Mouse (Mus musculus): ENCODE data around the gene Yaf2.
"Not testable (repeated sequence)": the region's sequence is repeated elsewhere in the genome, so short reads cannot be mapped to it uniquely, and the experiment has no call there.

Yaf2 gene

DNA sequence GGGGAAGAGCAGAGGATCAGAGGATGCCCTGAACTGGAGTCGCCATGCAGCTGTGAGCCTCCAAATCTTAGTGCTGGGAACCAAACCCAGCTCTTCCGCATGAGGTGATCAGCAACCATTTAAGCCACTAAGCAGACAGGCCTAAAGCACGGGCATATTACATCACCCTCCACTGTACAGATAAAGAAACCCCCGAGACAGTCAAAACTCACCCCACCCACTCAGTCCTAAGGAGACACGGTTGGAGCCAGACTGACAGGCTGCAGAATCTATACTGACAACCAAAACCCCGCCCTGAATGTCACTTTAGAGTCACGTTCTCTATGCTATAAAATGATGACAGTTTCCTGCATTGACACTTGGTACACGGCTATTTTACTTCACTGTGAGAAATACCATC lies 83.6 kb downstream of the Yaf2 start:
- DNase-seq (ENCODE audit: low read depth in 2 of 2, low spot score in 2 of 2): no peak

DNA sequence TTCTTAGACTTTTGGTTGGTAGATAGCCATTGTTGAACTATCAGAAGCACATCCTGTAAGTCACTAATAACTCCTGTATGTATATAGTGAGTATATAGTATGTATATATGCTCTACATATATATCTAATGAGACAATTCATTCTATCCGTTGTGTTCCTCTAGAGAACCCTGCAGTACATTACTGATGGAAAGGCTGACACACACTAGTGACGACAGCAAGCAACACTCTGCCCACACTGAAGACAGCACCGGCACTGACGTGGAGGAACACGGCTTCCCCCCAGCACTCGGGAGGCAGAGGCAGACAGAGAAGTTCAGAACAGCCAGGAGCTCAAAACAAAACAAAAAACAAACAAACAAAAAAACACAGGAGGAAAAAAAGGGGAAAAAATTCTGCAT lies 84.3 kb downstream of the Yaf2 start:
- DNase-seq (ENCODE audit: low read depth in 2 of 2, low spot score in 2 of 2): no peak

DNA sequence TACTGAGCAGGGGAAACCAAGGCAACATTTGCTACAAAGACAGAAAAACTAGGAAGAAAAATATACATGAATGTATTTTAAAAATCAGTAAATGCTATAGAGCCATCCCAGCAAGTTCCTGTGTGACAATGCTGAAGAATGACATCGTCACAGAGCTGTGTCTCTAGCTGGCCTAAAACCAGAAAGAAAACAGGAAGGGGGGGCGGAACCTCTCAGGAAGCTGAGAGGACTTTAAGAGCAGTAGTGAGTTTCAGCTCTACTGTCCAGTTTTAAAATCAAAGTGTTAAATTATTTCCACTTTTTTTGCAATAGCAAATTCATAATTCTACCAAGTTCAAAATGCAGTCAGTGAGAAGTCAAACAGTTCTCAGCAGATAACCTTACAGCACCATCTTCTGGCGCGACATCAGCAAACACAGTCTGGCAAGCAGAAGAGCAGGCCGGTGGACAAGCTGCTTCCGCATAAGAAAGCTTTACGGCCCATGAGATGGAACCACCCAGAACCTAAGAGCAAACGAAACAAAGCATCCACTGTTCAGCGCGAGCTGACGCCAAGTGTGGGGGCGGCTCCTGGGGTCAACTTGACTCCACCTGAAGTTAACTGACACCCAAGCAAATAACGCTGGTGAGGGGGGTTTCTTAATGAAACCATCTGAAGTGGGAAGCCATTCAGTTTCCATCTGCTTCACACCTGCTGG lies 85.0 kb downstream of the Yaf2 start:
- DNase-seq (ENCODE audit: low read depth in 2 of 2, low spot score in 2 of 2): peak in 1 of 2 experiments; percentile 7

DNA sequence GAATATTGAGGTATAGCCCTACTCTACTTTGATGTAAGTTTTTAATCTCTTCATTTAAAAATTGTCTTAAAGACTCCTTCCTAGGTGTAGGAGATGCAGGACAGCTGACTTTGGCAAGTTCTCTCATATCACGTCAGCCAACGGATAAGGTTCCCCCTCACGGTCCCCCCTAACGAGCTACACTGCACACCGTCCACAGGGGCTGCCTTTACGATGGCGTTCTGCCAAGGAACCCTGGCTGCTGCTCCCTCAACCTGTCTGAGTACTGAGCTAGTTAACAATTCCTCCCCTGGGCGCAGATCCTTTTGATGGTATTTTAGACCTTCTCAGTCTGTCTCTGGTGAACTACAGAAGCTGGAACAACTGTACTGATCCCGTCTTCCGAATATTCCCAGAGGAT lies 93.5 kb downstream of the Yaf2 start:
- no peak for DNase-seq (ENCODE audit: low read depth in 2 of 2, low spot score in 2 of 2)

DNA sequence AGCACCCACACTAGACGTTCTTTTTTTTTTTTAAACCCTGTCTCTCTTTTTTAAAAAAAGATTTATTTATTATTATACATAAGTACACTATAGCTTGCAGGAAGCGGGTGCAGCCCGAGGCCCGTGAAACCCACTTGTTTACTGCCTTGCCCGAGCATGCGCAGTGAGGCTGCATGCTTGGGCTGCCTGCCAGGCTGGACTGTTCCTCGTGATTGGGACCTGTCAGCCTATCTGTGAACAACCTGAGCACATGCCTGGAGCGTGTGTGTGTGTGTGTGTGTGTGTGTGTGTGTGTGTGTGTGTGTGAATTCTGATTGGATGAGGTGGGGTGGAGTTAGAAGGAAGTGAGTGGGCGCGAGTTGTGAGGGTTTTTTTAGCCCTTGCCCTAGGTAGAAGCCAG lies 100.3 kb downstream of the Yaf2 start:
- not testable (repeated sequence) for DNase-seq (ENCODE audit: low read depth in 2 of 2, low spot score in 2 of 2)

Data from CD8-positive naive resting alpha-beta T cell, adult 2 months (primary cell).